Mouse (Mus musculus) megakaryocyte, embryonic 14.5 days (primary cell): ENCODE results near the gene Irgm2.

Experiments
- FLI1 ChIP-seq: IDR thresholded peaks from 2 replicates; pipeline ENCODE4 v1.6.1; 2012; ENCODE audit warnings: low read length, inconsistent platforms, mixed read lengths
- GATA1 ChIP-seq: IDR thresholded peaks from 3 replicates; pipeline ENCODE4 v1.6.1; 2012; ENCODE audit warnings: mixed read lengths, low read length, inconsistent platforms, borderline replicate concordance

- TF ChIP-seq GATA1 (no peak), FLI1 (no peak)
These were observed 26.2 kb downstream of the Irgm2 start for GRCm38 (mm10) chr11:58225655-58226054.
